Mouse (Mus musculus): ENCODE data around the gene Gm45208. TPM values are rescaled to one million over a fixed set of nuclear protein-coding genes. Genes with fewer than 3 reads are reported as not detected.

The Gm45208 gene
- total RNA-seq, 2 experiments from 2014 or later, result 0.68 TPM; not detected in 1

- no peak for DNase-seq
- intact Hi-C loops (cut with DNase I), result no loop called here
Observed at GRCm38 (mm10) chrX:7764657-7765280, 42.7 kb downstream of the Gm45208 start.

- intact Hi-C loops (cut with DNase I), result no loop called here
- no peak for DNase-seq
Observed at GRCm38 (mm10) chrX:7765281-7765670, 43.2 kb downstream of the Gm45208 start.

DNA sequence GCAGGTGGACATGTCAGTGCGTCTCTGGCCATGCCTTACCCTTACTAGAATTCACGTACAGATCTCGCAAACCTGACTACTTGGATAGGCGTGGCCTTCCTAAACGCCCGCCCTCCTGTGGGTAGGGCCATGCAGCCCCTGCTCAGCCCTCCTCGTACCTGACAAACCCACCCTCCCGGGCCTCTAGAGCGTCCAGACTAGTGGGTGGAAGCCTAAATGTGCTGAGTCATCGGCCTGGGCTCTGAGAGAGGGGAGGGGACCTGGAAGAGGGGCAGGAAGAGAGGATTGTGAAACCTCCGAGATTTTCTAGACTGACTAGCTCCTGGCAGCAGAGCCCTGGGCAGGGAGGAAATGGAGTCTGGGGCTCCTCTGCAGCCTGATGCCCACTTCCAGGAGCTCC, 43.7 kb downstream of the Gm45208 start:
- intact Hi-C loops (cut with DNase I), result no loop called here
- DNase-seq, result peak; percentile 40 to 47

- DNase-seq, result no peak
- intact Hi-C loops (cut with DNase I), result loop anchor here (5.0 kb wide), 1 partner anchor 37 kb away; no protein-coding TSS in a partner anchor
Observed at GRCm38 (mm10) chrX:7769302-7770017, 47.4 kb downstream of the Gm45208 start.

DNA sequence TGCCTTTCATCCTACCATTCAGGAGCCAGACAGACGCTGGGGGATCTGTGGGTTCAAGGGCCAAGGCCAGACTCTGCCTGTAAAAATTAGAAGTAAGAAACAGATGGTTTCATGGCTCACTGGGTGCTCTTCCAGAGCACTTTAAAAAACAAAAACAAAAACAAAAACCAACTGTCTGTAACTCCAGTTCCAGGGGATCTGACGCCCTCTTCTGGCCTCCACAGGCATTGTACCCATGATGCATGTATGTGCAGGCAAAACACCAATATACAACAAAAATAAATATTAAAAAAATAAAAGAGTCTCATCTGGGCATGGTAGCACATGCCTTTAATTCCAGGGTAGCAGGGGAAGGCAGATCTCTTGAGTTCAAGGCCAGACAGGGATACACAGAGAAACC, 50.7 kb downstream of the Gm45208 start:
- peak in 1 of 2 experiments; percentile 10 for DNase-seq
- intact Hi-C loops (cut with DNase I), result loop anchor here (5.0 kb wide), 1 partner anchor 40 kb away; no protein-coding TSS in a partner anchor

GRCm38 (mm10) chrX:7775501-7776205, 53.6 kb downstream of the Gm45208 start:
- intact Hi-C loops (cut with DNase I), result loop anchor here (2.0 kb wide), 2 partner anchors 13 to 21 kb away; partner anchors contain the start of gene Tfe3
- DNase-seq, result no peak

DNA sequence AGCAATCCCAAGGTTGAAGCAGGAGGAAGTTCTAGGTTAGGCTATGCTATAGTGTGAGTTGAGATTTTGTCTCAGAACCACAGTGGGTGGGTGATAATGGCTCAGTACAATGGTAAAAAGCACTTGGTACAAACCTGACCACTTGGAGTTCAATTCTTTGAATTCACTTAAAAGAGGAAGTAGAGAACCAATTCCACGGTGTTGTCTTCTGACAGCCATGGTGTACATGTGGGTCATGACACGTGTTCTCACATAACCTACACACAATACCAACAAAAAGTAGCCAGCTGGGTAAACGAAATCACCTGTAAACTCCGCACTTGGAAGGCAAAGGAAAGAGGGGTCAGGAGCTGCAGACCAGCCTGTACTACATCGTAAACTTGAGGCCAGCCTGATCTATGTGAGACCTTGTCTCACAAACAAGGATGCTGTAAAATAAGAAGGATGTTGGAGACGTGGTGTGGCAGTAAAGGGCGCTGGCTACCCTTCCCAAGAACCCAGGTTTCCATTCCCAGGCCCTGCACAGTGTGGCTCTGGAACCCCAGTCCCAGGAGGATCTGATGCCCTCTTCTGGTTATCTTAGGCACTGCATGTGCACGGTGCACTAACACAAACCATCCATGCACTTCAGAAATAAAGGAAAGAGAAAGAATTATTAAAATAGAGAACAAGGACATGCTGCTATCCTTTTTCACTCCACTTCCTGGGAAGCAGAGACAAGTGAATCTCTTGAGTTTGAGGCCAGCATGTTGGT, 54.5 kb downstream of the Gm45208 start:
- DNase-seq, result peak; percentile 44 to 69
- intact Hi-C loops (cut with DNase I), result loop anchor here (2.0 kb wide), 2 partner anchors 14 to 22 kb away; partner anchors contain the start of gene Tfe3

DNA sequence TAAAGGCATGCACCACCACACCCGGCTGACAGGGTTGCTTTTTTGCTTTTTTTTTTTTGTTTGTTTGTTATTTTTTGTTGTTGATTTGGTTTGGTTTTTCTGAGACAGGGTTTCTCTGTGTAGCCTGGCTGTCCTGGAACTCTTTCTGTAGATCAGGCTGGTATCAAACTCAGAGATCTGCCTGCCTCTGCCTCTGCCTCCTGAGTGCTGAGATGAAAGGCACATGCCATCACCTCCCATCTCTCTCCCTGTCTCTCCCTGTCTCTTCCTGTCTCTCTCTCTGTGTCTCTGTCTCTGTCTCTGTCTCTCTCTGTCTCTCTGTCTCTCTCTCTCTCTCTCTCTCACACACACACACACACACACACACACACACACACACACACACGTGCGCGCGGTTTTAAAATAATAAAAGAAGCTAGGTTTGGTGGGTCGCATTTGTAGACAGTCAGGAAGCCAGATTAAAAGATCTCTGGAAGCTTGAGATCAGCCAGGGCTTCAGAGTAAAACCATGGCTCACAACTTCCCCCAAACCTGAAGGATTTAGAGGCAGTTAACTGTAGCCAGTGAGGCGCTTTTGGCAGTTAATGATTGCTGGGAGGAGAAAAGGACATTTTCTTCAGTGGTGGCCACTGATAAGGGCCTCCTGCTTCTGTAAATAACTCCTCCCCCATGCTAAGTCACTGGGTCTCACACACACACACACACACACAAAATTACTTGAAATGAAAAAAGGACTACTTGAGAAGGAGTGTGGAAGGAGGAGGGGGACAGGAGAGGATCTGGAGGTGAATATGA, 56.6 kb downstream of the Gm45208 start:
- DNase-seq, result no peak
- intact Hi-C loops (cut with DNase I), result no loop called here

- intact Hi-C loops (cut with DNase I), result no loop called here
- no peak for DNase-seq
Observed at GRCm38 (mm10) chrX:7779294-7779693, 57.2 kb downstream of the Gm45208 start.

Other genes starting within 250 kb of the Gm45208 start
- gene Foxp3, start 148.6 kb upstream of the Gm45208 start, total RNA-seq (2021), result not detected
- gene Ppp1r3f, start 148.0 kb upstream of the Gm45208 start, total RNA-seq (2021), result 1 to 10 TPM; 2.0 to 3.0 TPM
- 10 to 100 TPM; 10.8 to 10.9 TPM for gene Ccdc22, start 116.7 kb upstream of the Gm45208 start, total RNA-seq (2021)
- not detected for gene Cacna1f, start 115.2 kb upstream of the Gm45208 start, total RNA-seq (2021)
- gene Syp, start 83.8 kb upstream of the Gm45208 start, total RNA-seq (2021), result 1 to 10 TPM; 1.0 to 2.6 TPM
- gene Prickle3, start 65.0 kb upstream of the Gm45208 start, total RNA-seq (2021), result 10 to 100 TPM; 17.0 to 26.0 TPM
- gene Plp2, start 50.9 kb upstream of the Gm45208 start, total RNA-seq (2021), result 10 to 100 TPM; 48.4 to 62.1 TPM
- 10 to 100 TPM; 25.2 to 33.2 TPM for gene Magix, start 41.0 kb upstream of the Gm45208 start, total RNA-seq (2021)
- gene Gpkow, start 25.1 kb upstream of the Gm45208 start, total RNA-seq (2021), result 10 to 100 TPM; 19.1 to 21.4 TPM
- 10 to 100 TPM; 46.3 to 55.4 TPM for gene Wdr45, start 7.9 kb upstream of the Gm45208 start, total RNA-seq (2021)
- gene Praf2, start 6.2 kb downstream of the Gm45208 start, total RNA-seq (2021), result 1 to 10 TPM; 5.4 to 5.7 TPM
- 1 to 10 TPM in 1 of 2 experiments, under 1 TPM in 1; 0.42 to 1.8 TPM for gene Ccdc120, start 28.7 kb downstream of the Gm45208 start, total RNA-seq (2021)
- 10 to 100 TPM; 14.3 to 17.3 TPM for gene Tfe3, start 40.3 kb downstream of the Gm45208 start, total RNA-seq (2021)
- gene Gripap1, start 67.5 kb downstream of the Gm45208 start, total RNA-seq (2021), result 10 to 100 TPM; 25.1 to 25.4 TPM
- gene Kcnd1, start 100.0 kb downstream of the Gm45208 start, total RNA-seq (2021), result under 1 TPM; 0.19 to 0.28 TPM
- gene Otud5, start 119.1 kb downstream of the Gm45208 start, total RNA-seq (2021), result 10 to 100 TPM; 26.1 to 27.8 TPM
- gene Pim2, start 156.0 kb downstream of the Gm45208 start, total RNA-seq (2021), result 1 to 10 TPM; 2.4 to 3.3 TPM
- gene Slc35a2, start 161.8 kb downstream of the Gm45208 start, total RNA-seq (2021), result 10 to 100 TPM; 13.2 to 16.7 TPM
- 10 to 100 TPM; 22.2 to 22.4 TPM for gene Pqbp1, start 177.0 kb downstream of the Gm45208 start, total RNA-seq (2021)
- 10 to 100 TPM; 44.5 to 49.0 TPM for gene Timm17b, start 177.1 kb downstream of the Gm45208 start, total RNA-seq (2021)
- gene Gm10491, start 185.6 kb downstream of the Gm45208 start, total RNA-seq (2021), result not detected
- not detected for gene Gm10490, start 187.3 kb downstream of the Gm45208 start, total RNA-seq (2021)
- gene Pcsk1n, start 197.6 kb downstream of the Gm45208 start, total RNA-seq (2021), result under 1 TPM in 1 of 2 experiments, not detected in 1; 0.25 TPM
- not detected for gene Eras, start 206.4 kb downstream of the Gm45208 start, total RNA-seq (2021)
- 10 to 100 TPM; 11.1 to 11.8 TPM for gene Hdac6, start 225.6 kb downstream of the Gm45208 start, total RNA-seq (2021)